Mouse (Mus musculus) midbrain, embryonic 10.5 days (tissue): Measurements from ENCODE around the gene Msmb. TPM values are rescaled to one million over a fixed set of nuclear protein-coding genes. Genes with fewer than 3 reads are reported as not detected.

Source experiments
- DNase-seq: peaks from one replicate; pipeline ENCODE4 v3.0.0-alpha.2; 2017; ENCODE audit warnings: low spot score
- H3K27ac ChIP-seq: fragments of 300-500 bp; sonication (generic); replicated peaks from 2 replicates; pipeline ENCODE4 v1.5.1; 2016; ENCODE audit warnings: mild to moderate bottlenecking
- H3K27me3 ChIP-seq: fragments of 300-500 bp; sonication (generic); 2 replicates; pipeline ENCODE4 v1.6.1; 2016; ENCODE audit warnings: low read depth, mild to moderate bottlenecking; ENCODE audit not compliant: poor library complexity, severe bottlenecking
- H3K36me3 ChIP-seq: fragments of 300-500 bp; sonication (generic); 2 replicates; pipeline ENCODE4 v1.6.1; 2016; ENCODE audit warnings: mild to moderate bottlenecking, moderate library complexity
- H3K4me1 ChIP-seq: fragments of 300-500 bp; sonication (generic); 2 replicates; pipeline ENCODE4 v1.6.1; 2016
- H3K4me3 ChIP-seq: fragments of 300-500 bp; sonication (generic); 2 replicates; pipeline ENCODE4 v1.5.1; 2016; ENCODE audit warnings: mild to moderate bottlenecking, moderate library complexity
- H3K9me3 ChIP-seq: fragments of 300-500 bp; sonication (generic); replicated peaks from 2 replicates; pipeline ENCODE4 v1.6.1; 2016; ENCODE audit warnings: mild to moderate bottlenecking
- WGBS: fragments of 180-500 bp; shearing (Covaris S2); methylation state at CpG from one replicate; pipeline ENCODE4 v1.1.7; 2016; 5-methylcytosine and 5-hydroxymethylcytosine counted together
- polyA plus RNA-seq: library from polyadenylated mRNA; unstranded; fragments of >200 nt; fragmentation: Nextera tagmentation; extraction: Ambion mirVana; gene quantifications from 2 replicates; pipeline ENCODE4 v1.2.1, GENCODE M21; 2016

The Msmb gene
- polyA plus RNA-seq, 1 experiment from 2014 or later = not detected

GRCm38 (mm10) chr14:32153156-32153555 lies 11.3 kb downstream of the Msmb start:
- WGBS = 99% methylated on average over 2 of the region's 2 CpGs

GRCm38 (mm10) chr14:32154758-32155157 lies 12.9 kb downstream of the Msmb start:
- WGBS = 87% methylated on average over 6 of the region's 6 CpGs
- DNase-seq = no peak
- Histone ChIP-seq H3K27ac (no peak overlapping the region), H3K4me1 (peaks cover 6% of the 10 kb centered on the region), H3K9me3 (no peaks in the 10 kb centered on the region), H3K36me3 (no peaks in the 10 kb centered on the region), H3K4me3 (no peak overlapping the region), H3K27me3 (no peaks in the 10 kb centered on the region)

More at GRCm38 (mm10) chr14:32153156-32153555, 11.3 kb downstream of the Msmb start:
- no peak overlapping the region for H3K4me3 ChIP-seq
- no peaks in the 10 kb centered on the region for H3K36me3 ChIP-seq
- no peaks in the 10 kb centered on the region for H3K27me3 ChIP-seq
- peaks cover 3% of the 10 kb centered on the region; the same call in 1 of the 2 replicates for H3K9me3 ChIP-seq
- H3K27ac ChIP-seq = no peak overlapping the region
- H3K4me1 ChIP-seq = no peaks in the 10 kb centered on the region
- no peak for DNase-seq

GRCm38 (mm10) chr14:32159150-32159670 lies 17.4 kb downstream of the Msmb start:
- Histone ChIP-seq H3K27ac (peak overlapping the region; percentile 92), H3K4me3 (peak overlapping the region; percentile 92), H3K27me3 (no peaks in the 10 kb centered on the region), H3K36me3 (no peaks in the 10 kb centered on the region), H3K4me1 (peaks cover 19% of the 10 kb centered on the region), H3K9me3 (no peaks in the 10 kb centered on the region)
- DNase-seq = peak; percentile 17
- 32% methylated on average over 4 of the region's 4 CpGs for WGBS

GRCm38 (mm10) chr14:32159690-32160246 lies 17.9 kb downstream of the Msmb start, which contains the start of gene Ncoa4:
Gene Ncoa4 (plus strand): TSS chr14:32159865.
- Histone ChIP-seq H3K4me1 (peaks cover 20% of the 10 kb centered on the region), H3K9me3 (no peaks in the 10 kb centered on the region), H3K27ac (peak within 1 kb of the TSS; percentile 92), H3K4me3 (peak within 1 kb of the TSS; percentile 92), H3K36me3 (no peaks in the 10 kb centered on the region), H3K27me3 (no peaks in the 10 kb centered on the region)
- peak; percentile 98 for DNase-seq
- under 1% methylated on average over 40 of the region's 40 CpGs for WGBS

GRCm38 (mm10) chr14:32160563-32160962 lies 18.7 kb downstream of the Msmb start:
- Histone ChIP-seq H3K4me1 (peaks cover 28% of the 10 kb centered on the region), H3K4me3 (peak overlapping the region; percentile 92), H3K27ac (peak overlapping the region; percentile 92), H3K36me3 (no peaks in the 10 kb centered on the region), H3K9me3 (no peaks in the 10 kb centered on the region), H3K27me3 (no peaks in the 10 kb centered on the region)
- DNase-seq = no peak
- WGBS = 44% methylated on average over 7 of the region's 7 CpGs

- Histone ChIP-seq H3K27ac (no peak overlapping the region), H3K4me3 (peak overlapping the region; percentile 92)
Measured at GRCm38 (mm10) chr14:32161090-32161885, 19.5 kb downstream of the Msmb start.

GRCm38 (mm10) chr14:32162231-32162630 lies 20.4 kb downstream of the Msmb start:
- WGBS = 95% methylated on average over 5 of the region's 5 CpGs
- Histone ChIP-seq H3K27me3 (no peaks in the 10 kb centered on the region), H3K27ac (no peak overlapping the region), H3K4me1 (peaks cover 32% of the 10 kb centered on the region), H3K9me3 (no peaks in the 10 kb centered on the region), H3K4me3 (no peak overlapping the region), H3K36me3 (no peaks in the 10 kb centered on the region)
- no peak for DNase-seq

More at GRCm38 (mm10) chr14:32161090-32161885, 19.5 kb downstream of the Msmb start:
- DNase-seq = no peak
- H3K4me1 ChIP-seq = peaks cover 32% of the 10 kb centered on the region
- H3K9me3 ChIP-seq = no peaks in the 10 kb centered on the region
- H3K36me3 ChIP-seq = no peaks in the 10 kb centered on the region
- WGBS = 89% methylated on average over 12 of the region's 12 CpGs
- H3K27me3 ChIP-seq = no peaks in the 10 kb centered on the region

- 90% methylated on average over 11 of the region's 11 CpGs for WGBS
- Histone ChIP-seq H3K4me3 (no peak overlapping the region), H3K9me3 (no peaks in the 10 kb centered on the region), H3K27me3 (no peaks in the 10 kb centered on the region), H3K27ac (no peak overlapping the region), H3K36me3 (no peaks in the 10 kb centered on the region), H3K4me1 (peaks cover 35% of the 10 kb centered on the region)
- DNase-seq = no peak
Measured at GRCm38 (mm10) chr14:32163203-32163888, 21.5 kb downstream of the Msmb start.

GRCm38 (mm10) chr14:32164173-32165051 lies 22.6 kb downstream of the Msmb start:
- Histone ChIP-seq H3K36me3 (no peaks in the 10 kb centered on the region), H3K27me3 (no peaks in the 10 kb centered on the region), H3K9me3 (no peaks in the 10 kb centered on the region), H3K4me3 (no peak overlapping the region), H3K27ac (no peak overlapping the region), H3K4me1 (peaks cover 35% of the 10 kb centered on the region)
- WGBS = 88% methylated on average over 8 of the region's 8 CpGs
- DNase-seq = no peak

- peaks cover 31% of the 10 kb centered on the region for H3K4me1 ChIP-seq
- H3K9me3 ChIP-seq = no peaks in the 10 kb centered on the region
- WGBS = 2% methylated on average over 42 of the region's 42 CpGs
- peak; percentile 65 for DNase-seq
- no peaks in the 10 kb centered on the region for H3K27me3 ChIP-seq
- H3K4me3 ChIP-seq = peak overlapping the region; percentile 64
- H3K36me3 ChIP-seq = no peaks in the 10 kb centered on the region
- peak overlapping the region; percentile 68 for H3K27ac ChIP-seq
Measured at GRCm38 (mm10) chr14:32165278-32166061, 23.6 kb downstream of the Msmb start.

GRCm38 (mm10) chr14:32166062-32166441 lies 24.2 kb downstream of the Msmb start:
- H3K4me3 ChIP-seq = peak overlapping the region; percentile 64
- peaks cover 25% of the 10 kb centered on the region for H3K4me1 ChIP-seq
- no peaks in the 10 kb centered on the region for H3K9me3 ChIP-seq
- 0 out of 2 replicates have a peak, but pooled peaks cover 3% of the 10 kb centered on the region for H3K36me3 ChIP-seq
- 88% methylated on average over 2 of the region's 2 CpGs for WGBS
- no peaks in the 10 kb centered on the region for H3K27me3 ChIP-seq
- DNase-seq = no peak
- H3K27ac ChIP-seq = no peak overlapping the region
